Mouse (Mus musculus): ENCODE results near the gene Zfp420. TPM values are rescaled to one million over a fixed set of nuclear protein-coding genes. Genes with fewer than 3 reads are reported as not detected.

Gene Zfp420
- 1.7 TPM for polyA plus RNA-seq (2012; fragmentation: generic; extraction: Trizol)

DNA sequence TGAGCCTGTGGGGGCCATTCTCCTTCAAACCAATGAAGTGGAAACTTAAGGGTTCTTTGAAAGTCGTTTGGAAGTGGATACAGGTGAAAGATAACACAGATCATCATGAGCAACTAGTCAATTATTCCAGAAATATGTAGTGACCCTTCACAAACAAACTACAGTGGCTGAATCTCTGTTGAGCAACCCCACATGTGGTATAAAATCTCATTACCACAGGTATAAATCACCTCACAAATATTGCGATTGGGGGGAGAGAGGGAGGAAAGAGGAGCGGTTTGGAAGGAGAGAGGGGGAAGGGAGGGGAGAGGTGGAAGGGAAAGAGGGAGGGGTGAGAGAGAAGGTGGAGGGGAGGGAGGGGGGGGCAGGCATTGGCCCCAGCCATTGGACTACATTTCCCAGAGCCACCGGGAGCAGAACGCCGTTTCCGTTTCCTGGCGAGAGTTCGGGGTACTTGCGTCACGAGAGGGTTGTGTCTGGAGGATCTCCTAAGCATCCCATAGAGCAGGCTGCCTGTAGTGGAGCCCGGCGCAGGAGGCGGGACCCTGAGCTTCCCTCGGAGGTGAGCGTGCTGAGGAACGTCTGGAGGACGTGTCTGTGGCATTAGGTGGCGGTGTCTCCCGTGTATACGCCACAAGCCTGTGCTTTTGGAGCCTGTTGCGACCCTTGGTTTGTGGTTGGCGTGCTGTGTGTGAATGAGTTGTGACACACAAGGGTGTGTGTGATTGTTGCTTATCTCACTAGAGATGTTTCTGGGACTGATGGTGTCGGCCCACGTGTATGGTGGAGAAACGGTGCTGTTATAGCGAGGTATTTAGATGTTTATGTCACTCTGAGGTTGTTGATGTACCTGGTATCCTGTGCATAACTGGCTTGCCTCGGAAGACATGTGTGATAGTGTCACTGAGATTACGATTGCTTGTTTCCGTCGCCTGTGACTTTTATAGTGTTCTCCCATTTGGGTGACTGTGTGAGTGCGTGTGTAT lies at the start of gene Zfp420:
Gene Zfp420, plus strand, starts transcription at position 448 of the 986 bp plus-strand sequence.
- H3K36me3 ChIP-seq (ENCODE audit: control insufficient read depth, insufficient read depth): no peaks in the 10 kb centered on the region
- no peaks in the 10 kb centered on the region for H3K27me3 ChIP-seq (ENCODE audit: control insufficient read depth, insufficient read depth, insufficient read length)
- peak within 1 kb of the TSS; percentile 8 for H3ac ChIP-seq (ENCODE audit: control insufficient read depth, insufficient read length)
- no peak for TF ChIP-seq E2F4 (IDR thresholded peaks at IDR 0.05; ENCODE audit: insufficient read depth)
- TF ChIP-seq POLR2AphosphoS2 (IDR thresholded peaks at IDR 0.05; ENCODE audit: insufficient read length, low read depth): peak; percentile 83
- peak; percentile 21 for TF ChIP-seq USF1 (IDR thresholded peaks at IDR 0.05; ENCODE audit: low read depth)
- peak; percentile 94 for TF ChIP-seq POLR2A (IDR thresholded peaks at IDR 0.05; ENCODE audit: insufficient read length, low read depth)
- TF ChIP-seq MYOG (IDR thresholded peaks at IDR 0.05; ENCODE audit: control insufficient read depth in 1 of 3, insufficient read depth in 1 of 3, insufficient read length in 2 of 3, low read depth in 2 of 3): no peak
- H3K4me3 ChIP-seq: peak within 1 kb of the TSS; percentile 33
- peak within 1 kb of the TSS; percentile 91 for H3K4me2 ChIP-seq (ENCODE audit: low read depth)
- peaks cover 8% of the 10 kb centered on the region for H3K79me2 ChIP-seq (ENCODE audit: control insufficient read depth, insufficient read depth)

DNA sequence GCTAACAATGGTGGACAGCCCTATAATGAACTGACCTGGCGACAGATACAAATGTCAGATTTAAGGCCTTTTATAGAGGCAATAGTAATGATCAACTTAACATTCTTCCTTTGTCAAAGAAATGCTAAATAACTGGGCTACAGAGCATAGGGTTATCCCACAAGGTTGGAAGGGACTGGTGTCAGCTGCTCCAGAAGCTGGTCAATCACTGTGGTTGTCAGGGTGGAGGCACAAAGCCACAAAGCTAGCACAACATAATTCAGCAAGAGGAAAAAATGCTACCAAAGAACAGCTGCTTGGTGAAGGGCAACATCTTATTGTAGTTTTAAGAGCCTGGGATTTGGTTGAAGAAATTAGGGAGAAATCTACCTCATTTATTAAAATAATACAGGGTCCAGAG lies 47.5 kb upstream of the Zfp420 start:
- no peaks in the 10 kb centered on the region for H3K27me3 ChIP-seq (ENCODE audit: control insufficient read depth, insufficient read depth, insufficient read length)
- peaks cover 8% of the 10 kb centered on the region for H3K79me2 ChIP-seq (ENCODE audit: control insufficient read depth, insufficient read depth)
- TF ChIP-seq TCF3 (IDR thresholded peaks at IDR 0.05; ENCODE audit: insufficient read length, low read depth): no peak
- TF ChIP-seq MYOG (IDR thresholded peaks at IDR 0.05; ENCODE audit: control insufficient read depth in 1 of 3, insufficient read depth in 1 of 3, insufficient read length in 2 of 3, low read depth in 2 of 3): peak in 2 of 3 experiments; percentile 71 to 74
- TF ChIP-seq MYOD1 (IDR thresholded peaks at IDR 0.05; ENCODE audit: control insufficient read depth in 1 of 3, insufficient read length in 2 of 3, low read depth in 2 of 3): peak in 1 of 3 experiments; percentile 75
- no peak for TF ChIP-seq POLR2A (IDR thresholded peaks at IDR 0.05; ENCODE audit: insufficient read length, low read depth)
- no peak for TF ChIP-seq CEBPB (IDR thresholded peaks at IDR 0.05; ENCODE audit: insufficient read depth, poor library complexity, severe bottlenecking)
- H3K4me3 ChIP-seq: no peak overlapping the region
- peak overlapping the region; percentile 47 for H3K4me2 ChIP-seq (ENCODE audit: low read depth)
- no peaks in the 10 kb centered on the region for H3K36me3 ChIP-seq (ENCODE audit: control insufficient read depth, insufficient read depth)
- no peak overlapping the region for H3ac ChIP-seq (ENCODE audit: control insufficient read depth, insufficient read length)

- Histone ChIP-seq H3K36me3 (ENCODE audit: control insufficient read depth, insufficient read depth) (no peaks in the 10 kb centered on the region), H3K4me2 (ENCODE audit: low read depth) (peak overlapping the region; percentile 83), H3ac (ENCODE audit: control insufficient read depth, insufficient read length) (no peak overlapping the region), H3K79me2 (ENCODE audit: control insufficient read depth, insufficient read depth) (peaks cover 18% of the 10 kb centered on the region), H3K4me3 (peak overlapping the region; percentile 63), H3K27me3 (ENCODE audit: control insufficient read depth, insufficient read depth, insufficient read length) (no peaks in the 10 kb centered on the region)
- no peak for TF ChIP-seq MYOD1 (IDR thresholded peaks at IDR 0.05; ENCODE audit: control insufficient read depth in 1 of 3, insufficient read length in 2 of 3, low read depth in 2 of 3)
- TF ChIP-seq SRF (IDR thresholded peaks at IDR 0.05; ENCODE audit: control insufficient read depth, insufficient read length, low read depth): no peak
- no peak for TF ChIP-seq E2F4 (IDR thresholded peaks at IDR 0.05; ENCODE audit: insufficient read depth)
- no peak for TF ChIP-seq REST (IDR thresholded peaks at IDR 0.05; ENCODE audit: insufficient read depth, insufficient read length)
- TF ChIP-seq CEBPB (IDR thresholded peaks at IDR 0.05; ENCODE audit: insufficient read depth, poor library complexity, severe bottlenecking): no peak
- TF ChIP-seq TCF3 (IDR thresholded peaks at IDR 0.05; ENCODE audit: insufficient read length, low read depth): no peak
- no peak for TF ChIP-seq MAX (IDR thresholded peaks at IDR 0.05; ENCODE audit: low read depth)
- TF ChIP-seq USF1 (IDR thresholded peaks at IDR 0.05; ENCODE audit: low read depth): no peak
- TF ChIP-seq POLR2A (IDR thresholded peaks at IDR 0.05; ENCODE audit: insufficient read length, low read depth): no peak
- no peak for TF ChIP-seq MYOG (IDR thresholded peaks at IDR 0.05; ENCODE audit: control insufficient read depth in 1 of 3, insufficient read depth in 1 of 3, insufficient read length in 2 of 3, low read depth in 2 of 3)
- TF ChIP-seq TCF12 (IDR thresholded peaks at IDR 0.05; ENCODE audit: insufficient read depth, poor library complexity, severe bottlenecking): no peak
- no peak for TF ChIP-seq POLR2AphosphoS2 (IDR thresholded peaks at IDR 0.05; ENCODE audit: insufficient read length, low read depth)
These were observed 45.4 kb upstream of the Zfp420 start for GRCm38 (mm10) chr7:29814381-29814780.

GRCm38 (mm10) chr7:29815061-29815784 lies 44.6 kb upstream of the Zfp420 start:
- peak overlapping the region; percentile 63 for H3K4me3 ChIP-seq
- no peaks in the 10 kb centered on the region for H3K36me3 ChIP-seq (ENCODE audit: control insufficient read depth, insufficient read depth)
- H3K4me2 ChIP-seq (ENCODE audit: low read depth): peak overlapping the region; percentile 83
- peak overlapping the region; percentile 67 for H3ac ChIP-seq (ENCODE audit: control insufficient read depth, insufficient read length)
- peaks cover 26% of the 10 kb centered on the region for H3K79me2 ChIP-seq (ENCODE audit: control insufficient read depth, insufficient read depth)
- H3K27me3 ChIP-seq (ENCODE audit: control insufficient read depth, insufficient read depth, insufficient read length): no peaks in the 10 kb centered on the region
- TF ChIP-seq POLR2AphosphoS2 (IDR thresholded peaks at IDR 0.05; ENCODE audit: insufficient read length, low read depth): no peak
- TF ChIP-seq MYOD1 (IDR thresholded peaks at IDR 0.05; ENCODE audit: control insufficient read depth in 1 of 3, insufficient read length in 2 of 3, low read depth in 2 of 3): no peak
- TF ChIP-seq MAX (IDR thresholded peaks at IDR 0.05; ENCODE audit: low read depth): no peak
- TF ChIP-seq TCF3 (IDR thresholded peaks at IDR 0.05; ENCODE audit: insufficient read length, low read depth): no peak
- no peak for TF ChIP-seq REST (IDR thresholded peaks at IDR 0.05; ENCODE audit: insufficient read depth, insufficient read length)
- TF ChIP-seq SRF (IDR thresholded peaks at IDR 0.05; ENCODE audit: control insufficient read depth, insufficient read length, low read depth): no peak
- TF ChIP-seq TCF12 (IDR thresholded peaks at IDR 0.05; ENCODE audit: insufficient read depth, poor library complexity, severe bottlenecking): no peak
- no peak for TF ChIP-seq MYOG (IDR thresholded peaks at IDR 0.05; ENCODE audit: control insufficient read depth in 1 of 3, insufficient read depth in 1 of 3, insufficient read length in 2 of 3, low read depth in 2 of 3)
- no peak for TF ChIP-seq CEBPB (IDR thresholded peaks at IDR 0.05; ENCODE audit: insufficient read depth, poor library complexity, severe bottlenecking)
- TF ChIP-seq POLR2A (IDR thresholded peaks at IDR 0.05; ENCODE audit: insufficient read length, low read depth): no peak
- no peak for TF ChIP-seq USF1 (IDR thresholded peaks at IDR 0.05; ENCODE audit: low read depth)
- no peak for TF ChIP-seq E2F4 (IDR thresholded peaks at IDR 0.05; ENCODE audit: insufficient read depth)
